Mouse (Mus musculus): ENCODE data around the gene Smyd3.

The Smyd3 gene

DNA sequence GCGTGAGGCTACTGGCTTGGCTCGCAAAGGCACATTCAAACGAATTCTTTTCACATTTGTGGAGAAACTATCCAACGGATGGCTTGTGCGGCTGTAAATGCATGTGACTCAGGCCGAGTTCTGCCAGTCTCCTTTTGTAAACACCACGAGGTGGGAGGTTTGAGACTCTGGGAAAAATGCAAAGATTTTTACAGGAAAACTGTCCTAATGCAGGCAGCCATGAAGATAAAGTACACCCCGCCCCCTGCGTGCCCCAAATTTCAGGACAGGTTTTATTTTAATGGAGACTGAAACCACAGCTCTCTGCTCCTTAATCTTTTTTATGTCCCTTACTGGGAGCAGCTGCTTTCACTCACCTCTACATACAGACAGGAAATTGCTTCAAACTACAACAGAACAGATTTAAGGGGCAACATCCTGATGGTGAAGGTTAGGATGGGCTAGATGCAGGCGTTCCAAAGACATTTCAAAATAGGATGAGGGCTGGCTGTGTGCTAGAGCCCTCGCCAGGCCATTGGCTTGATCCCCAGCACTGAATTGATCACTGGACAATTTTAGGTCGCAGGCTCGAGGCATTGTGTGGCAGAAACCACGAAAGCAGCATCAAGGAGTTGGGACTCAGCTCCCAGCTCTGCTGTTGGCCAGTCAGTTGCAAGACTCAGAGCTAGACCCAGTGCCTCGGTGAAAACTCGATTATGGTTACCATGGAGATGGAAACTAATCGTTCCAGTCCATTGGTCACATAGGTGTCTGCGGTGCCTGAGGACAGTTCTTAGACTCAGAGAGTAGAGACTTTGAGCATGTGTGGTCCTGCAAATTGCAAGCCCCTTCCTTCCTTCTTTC lies 457.5 kb downstream of the Smyd3 start:
- DNase-seq (ENCODE audit: low spot score) = no peak

DNA sequence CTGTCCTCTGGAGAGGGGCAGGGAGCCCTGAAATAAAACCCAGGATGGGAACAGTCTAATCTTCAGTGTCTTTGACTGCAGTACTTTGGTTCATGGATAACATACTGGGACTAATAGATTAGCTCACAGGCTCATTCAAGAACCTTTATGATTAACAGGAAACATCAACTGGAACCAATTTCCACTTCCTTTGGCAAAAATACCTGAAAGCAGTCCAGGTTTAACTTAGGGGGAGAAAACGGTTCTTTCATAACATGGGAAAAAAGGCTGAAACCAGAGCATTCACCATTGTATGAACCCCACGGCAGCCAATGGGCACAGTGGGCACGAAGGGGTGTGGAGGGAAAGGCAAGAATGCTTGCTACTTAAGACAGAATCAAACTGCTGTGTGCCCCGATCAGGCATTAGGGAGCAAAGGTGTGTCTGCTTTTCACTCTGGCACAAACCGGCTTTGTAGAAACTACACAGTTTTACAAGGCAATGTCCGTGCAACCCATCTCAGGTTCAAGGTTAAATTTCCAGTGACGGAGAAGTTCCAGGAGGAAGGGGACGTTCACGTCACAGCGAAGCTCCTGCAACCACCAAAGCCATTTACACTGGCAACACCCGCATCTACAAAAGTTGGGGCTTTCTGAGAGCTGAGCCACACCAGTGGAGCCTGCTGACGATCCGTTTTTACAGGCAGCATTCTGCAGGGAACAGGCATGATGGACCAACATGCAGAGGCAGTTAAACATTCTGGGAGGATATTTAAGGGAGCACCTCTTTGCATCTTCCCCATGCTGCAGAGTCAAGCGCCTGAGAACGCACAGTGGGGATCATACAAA lies 458.3 kb downstream of the Smyd3 start:
- no peak for DNase-seq (ENCODE audit: low spot score)

DNA sequence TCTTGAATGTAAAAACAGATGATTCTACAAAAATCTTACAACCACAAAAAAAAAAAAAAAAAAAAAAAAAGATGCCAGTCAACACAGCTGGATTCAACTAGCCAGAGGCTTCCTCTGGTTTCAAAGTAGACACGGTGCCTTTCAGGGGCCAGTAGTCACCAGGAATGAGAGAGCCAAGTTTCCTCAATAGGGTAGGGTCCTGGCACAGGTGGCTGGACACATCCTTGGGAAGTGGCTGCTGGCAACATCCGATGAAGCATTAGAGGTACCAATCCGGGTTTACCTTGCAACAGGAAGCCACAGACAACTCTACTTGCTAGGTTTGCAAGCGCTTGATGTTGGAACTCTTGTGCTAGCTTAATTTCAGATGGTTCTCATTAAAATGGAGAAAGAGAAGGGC lies 459.2 kb downstream of the Smyd3 start:
- DNase-seq (ENCODE audit: low spot score) = no peak

GRCm38 (mm10) chr1:179055760-179056159 lies 462.1 kb downstream of the Smyd3 start:
- no peak for DNase-seq (ENCODE audit: low spot score)

GRCm38 (mm10) chr1:179054385-179055116 lies 463.3 kb downstream of the Smyd3 start:
- no peak for DNase-seq (ENCODE audit: low spot score)

- DNase-seq (ENCODE audit: low spot score) = no peak
Measured at GRCm38 (mm10) chr1:179052545-179053180, 465.2 kb downstream of the Smyd3 start.

DNA sequence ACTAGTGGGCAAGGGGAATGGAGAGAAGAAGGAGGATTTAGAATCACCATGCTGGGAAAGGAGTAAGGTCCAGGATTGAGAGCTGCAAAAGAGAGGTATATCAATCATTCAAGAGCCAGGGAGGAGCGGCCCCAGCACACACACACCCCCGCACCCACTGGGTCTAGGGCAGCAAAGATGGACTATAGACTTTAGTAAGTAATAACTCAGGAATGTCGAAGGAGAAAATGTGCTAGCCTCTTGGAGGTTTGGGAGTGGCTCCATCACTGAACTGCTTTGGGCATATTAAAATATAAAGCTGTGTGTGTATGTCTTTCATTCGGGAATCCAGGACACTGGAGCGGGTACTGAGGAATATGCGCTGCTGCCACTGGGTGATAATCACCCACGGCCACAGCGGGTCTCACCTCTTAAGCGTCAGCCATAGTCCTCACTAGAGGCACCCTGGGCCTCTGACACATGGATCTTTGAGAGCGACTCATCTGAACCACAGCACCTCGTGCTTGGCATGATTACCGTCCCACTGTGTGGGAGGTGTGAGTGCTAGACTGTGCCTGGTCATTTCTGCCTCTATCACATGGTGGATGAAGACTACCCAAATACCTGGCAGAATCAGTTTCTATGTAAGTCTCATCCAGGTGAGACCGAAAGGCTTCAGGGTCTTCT lies 469.8 kb downstream of the Smyd3 start:
- DNase-seq (ENCODE audit: low spot score) = no peak

DNA sequence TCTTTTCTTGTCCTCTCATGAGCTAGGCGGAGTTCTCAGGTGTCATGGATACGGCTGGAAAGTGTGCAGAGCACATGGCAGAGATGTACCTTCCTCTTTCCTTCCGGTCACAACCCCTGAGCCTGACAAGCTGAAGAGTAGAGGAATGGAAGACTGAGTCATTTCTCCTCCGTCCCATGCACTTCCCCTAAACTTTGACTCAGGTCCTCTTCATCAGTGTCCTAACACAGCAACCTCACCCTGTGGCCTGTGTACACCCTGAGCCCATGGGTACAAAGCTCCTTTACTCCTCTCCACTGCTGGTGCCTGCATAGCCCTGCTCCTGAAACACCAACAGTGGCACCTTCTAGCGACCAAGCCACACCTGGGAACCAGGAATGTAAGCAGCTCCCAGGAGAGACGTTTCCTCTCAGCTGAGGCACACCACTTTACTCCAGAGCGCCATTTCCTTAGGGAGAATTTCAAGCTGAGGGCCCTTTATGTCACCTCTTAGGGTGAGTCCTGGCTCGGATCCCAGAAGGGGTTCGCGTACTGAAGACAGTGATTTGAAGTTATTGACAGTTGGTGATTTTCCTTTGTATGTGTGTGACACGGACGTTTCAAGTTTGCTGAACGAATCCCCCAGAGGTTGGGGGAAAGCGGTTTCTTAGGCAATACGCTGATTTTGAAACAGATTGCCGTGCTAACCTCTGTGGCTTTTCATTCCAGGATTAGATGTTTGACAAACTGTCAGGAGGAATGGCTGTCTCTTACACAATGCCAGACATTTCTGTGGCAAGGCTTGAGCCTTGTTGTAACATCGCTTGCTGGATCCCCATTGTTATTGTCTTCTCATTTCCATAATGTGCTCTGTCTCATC lies 471.8 kb downstream of the Smyd3 start:
- no peak for DNase-seq (ENCODE audit: low spot score)

- DNase-seq (ENCODE audit: low spot score) = no peak
Measured at GRCm38 (mm10) chr1:179044165-179044564, 473.7 kb downstream of the Smyd3 start.

DNA sequence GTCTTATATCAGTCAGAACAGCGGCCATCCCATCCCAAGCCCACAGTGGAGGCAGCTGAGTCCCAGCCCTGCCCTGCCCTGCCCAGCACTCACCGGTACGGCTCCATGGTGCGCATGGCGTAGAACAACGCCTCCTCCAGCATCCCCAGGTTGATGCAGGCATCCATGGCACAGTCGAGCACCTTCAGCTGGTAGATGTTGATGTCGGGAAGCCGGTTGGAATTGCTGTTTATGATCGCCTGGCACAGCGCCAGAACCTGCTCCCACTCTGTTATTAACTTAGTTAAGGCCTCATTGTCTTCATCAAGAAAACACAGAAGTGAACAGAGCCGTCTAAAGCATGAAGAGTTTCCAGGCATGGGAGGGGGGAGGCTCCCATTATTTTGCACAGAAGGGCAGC lies 474.2 kb downstream of the Smyd3 start:
- no peak for DNase-seq (ENCODE audit: low spot score)

GRCm38 (mm10) chr1:179041905-179042337 lies 475.9 kb downstream of the Smyd3 start:
- peak; percentile 69 for DNase-seq (ENCODE audit: low spot score)

DNA sequence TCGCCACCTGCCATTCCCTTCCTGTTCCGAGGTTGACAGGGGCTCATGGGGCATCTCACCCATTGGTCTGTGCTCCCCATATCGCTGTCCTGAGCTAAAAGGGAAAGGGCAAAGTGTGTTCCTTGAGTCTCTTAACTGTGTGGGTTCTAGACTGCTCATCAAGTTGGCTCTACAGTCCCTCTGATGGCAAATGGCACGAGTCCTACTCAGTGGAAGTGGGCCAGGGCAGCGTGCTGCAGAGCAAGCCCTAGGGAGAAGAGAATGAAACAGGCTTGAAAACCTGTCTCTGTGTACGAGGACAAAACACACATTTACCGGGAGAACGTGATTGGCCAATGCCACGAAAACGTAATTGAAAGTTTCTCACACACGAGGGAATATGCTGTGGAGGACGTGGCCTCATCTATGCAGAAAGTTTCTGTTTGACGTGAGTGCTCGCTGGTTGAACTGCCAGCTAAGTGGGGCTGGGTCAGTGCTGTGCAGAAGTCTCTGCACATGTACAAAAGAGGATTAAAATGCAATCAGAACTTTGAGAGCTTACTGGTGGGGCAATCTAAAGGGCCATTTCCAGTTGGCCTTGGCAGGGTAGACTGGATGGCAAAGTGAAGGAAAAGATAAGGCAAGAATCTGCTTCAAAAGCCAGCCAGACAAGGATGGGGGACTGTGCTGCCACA lies 476.5 kb downstream of the Smyd3 start:
- DNase-seq (ENCODE audit: low spot score) = no peak

- DNase-seq (ENCODE audit: low spot score) = no peak
Measured at GRCm38 (mm10) chr1:179038801-179039200, 479.0 kb downstream of the Smyd3 start.

DNA sequence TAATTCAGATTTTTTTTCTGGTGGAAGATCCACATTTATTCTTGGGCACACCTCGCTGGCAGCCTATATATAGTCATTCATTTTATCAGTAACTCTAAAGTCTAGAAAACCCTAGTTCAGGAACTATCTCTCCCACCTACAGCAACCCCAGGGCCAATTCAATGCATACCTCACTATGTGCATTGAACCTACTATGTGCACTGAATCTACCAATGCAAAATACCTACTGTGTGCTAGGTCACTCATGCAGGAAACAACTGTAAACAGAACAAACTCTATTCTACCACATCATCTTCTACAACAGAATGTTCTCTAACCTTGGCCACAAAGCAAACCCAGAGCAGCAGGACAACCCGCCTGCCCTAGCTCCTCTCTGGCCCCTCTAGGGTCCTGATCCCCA lies 484.9 kb downstream of the Smyd3 start:
- DNase-seq (ENCODE audit: low spot score) = no peak

- DNase-seq (ENCODE audit: low spot score) = no peak
Measured at GRCm38 (mm10) chr1:179031581-179031980, 486.3 kb downstream of the Smyd3 start.

- DNase-seq (ENCODE audit: low spot score) = no peak
Measured at GRCm38 (mm10) chr1:179026614-179027013, 491.2 kb downstream of the Smyd3 start.

DNA sequence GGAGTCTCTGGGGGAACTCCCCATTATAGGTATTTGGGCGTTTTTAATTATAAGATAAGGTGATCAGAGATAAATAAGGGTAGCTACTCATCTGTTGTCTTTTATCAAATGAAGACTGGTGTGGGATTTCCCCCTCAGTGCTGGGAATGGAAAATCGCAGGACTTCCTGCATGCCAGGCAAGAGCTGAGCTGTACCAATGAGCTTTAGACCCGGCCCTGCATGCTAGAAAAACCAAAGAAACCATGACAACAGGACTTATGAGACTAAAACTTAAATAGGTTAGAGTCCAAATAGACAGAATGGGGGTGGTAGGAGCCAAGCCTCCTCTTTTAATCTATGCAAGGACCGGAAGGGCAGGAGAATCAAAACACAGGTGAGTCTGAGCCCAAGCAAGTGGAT lies 492.7 kb downstream of the Smyd3 start:
- no peak for DNase-seq (ENCODE audit: low spot score)

GRCm38 (mm10) chr1:179023486-179023885 lies 494.4 kb downstream of the Smyd3 start:
- no peak for DNase-seq (ENCODE audit: low spot score)

- DNase-seq (ENCODE audit: low spot score) = no peak
Measured at GRCm38 (mm10) chr1:179017428-179017827, 500.4 kb downstream of the Smyd3 start.

- DNase-seq (ENCODE audit: low spot score) = no peak
Measured at GRCm38 (mm10) chr1:179013021-179013420, 504.8 kb downstream of the Smyd3 start.
